Mouse (Mus musculus): ENCODE results near the gene Zfp597. TPM values are rescaled to one million over a fixed set of nuclear protein-coding genes. Genes with fewer than 3 reads are reported as not detected.
A peak's percentile ranks its signal among the peaks of the same experiment; 100 is the strongest.
"Not testable (repeated sequence)": the region's sequence is repeated elsewhere in the genome, so short reads cannot be mapped to it uniquely, and the experiment has no call there.

Gene Zfp597
- total and polyA plus RNA-seq, 3 experiments: 4.1 to 19.7 (median 11.7) TPM

- DNase-seq: no peak
Observed at GRCm38 (mm10) chr16:3855776-3856175, 28.6 kb downstream of the Zfp597 start.

- no peak for DNase-seq
Observed at GRCm38 (mm10) chr16:3854437-3855182, 29.8 kb downstream of the Zfp597 start.

- DNase-seq: no peak
Observed at GRCm38 (mm10) chr16:3852586-3852985, 31.8 kb downstream of the Zfp597 start.

GRCm38 (mm10) chr16:3851301-3851700, 33.1 kb downstream of the Zfp597 start:
- DNase-seq: peak; percentile 89

- no peak for DNase-seq
Observed at GRCm38 (mm10) chr16:3848416-3848815, 35.9 kb downstream of the Zfp597 start.

GRCm38 (mm10) chr16:3847871-3848270, 36.5 kb downstream of the Zfp597 start:
- no peak for DNase-seq

GRCm38 (mm10) chr16:3846711-3847518, 37.4 kb downstream of the Zfp597 start, which contains the start of gene Zfp174:
Gene Zfp174, plus strand, starts transcription at chr16:3847268.
- peak; percentile 97 for DNase-seq

GRCm38 (mm10) chr16:3843796-3844195, 40.6 kb downstream of the Zfp597 start:
- no peak for DNase-seq

- DNase-seq: no peak
Observed at GRCm38 (mm10) chr16:3842989-3843388, 41.4 kb downstream of the Zfp597 start.

- DNase-seq: peak; percentile 51
Observed at GRCm38 (mm10) chr16:3839157-3839885, 45.0 kb downstream of the Zfp597 start.

- DNase-seq: no peak
Observed at GRCm38 (mm10) chr16:3835461-3835860, 48.9 kb downstream of the Zfp597 start.

GRCm38 (mm10) chr16:3830588-3831109, 53.7 kb downstream of the Zfp597 start, which contains the start of gene Olfr15:
Gene Olfr15, plus strand, starts transcription at chr16:3830878.
- no peak for DNase-seq

GRCm38 (mm10) chr16:3829727-3830126, 54.6 kb downstream of the Zfp597 start:
- DNase-seq: no peak

GRCm38 (mm10) chr16:3828021-3828420, 56.3 kb downstream of the Zfp597 start:
- no peak for DNase-seq

- no peak for DNase-seq
Observed at GRCm38 (mm10) chr16:3820202-3820601, 64.2 kb downstream of the Zfp597 start.

- DNase-seq: not testable (repeated sequence)
Observed at GRCm38 (mm10) chr16:3814667-3815066, 69.7 kb downstream of the Zfp597 start.

Small RNA genes within 50 kb of the gene (microRNA-seq; reads per million reads assigned to microRNA genes)
- 0 reads per million in 2 experiments for gene Gm23493

Other genes with a start within 250 kb of the Zfp597 start
- not detected for gene Mefv, start 166.5 kb downstream of the Zfp597 start, total RNA-seq (2021)
- not detected in 2 replicates for gene Mefv, start 166.5 kb downstream of the Zfp597 start, polyA plus RNA-seq (2012; rRNA removed)
- 10 to 100 TPM; 18.3 to 20.4 TPM for gene Zfp263, start 140.5 kb downstream of the Zfp597 start, total RNA-seq (2021)
- gene Zfp263, start 140.5 kb downstream of the Zfp597 start, polyA plus RNA-seq (2012; rRNA removed): 7.5 and 10.3 TPM in 2 replicates
- gene Olfr15, start 53.7 kb downstream of the Zfp597 start, total RNA-seq (2021): not detected
- not detected in 2 replicates for gene Olfr15, start 53.7 kb downstream of the Zfp597 start, polyA plus RNA-seq (2012; rRNA removed)
- gene Zfp174, start 37.3 kb downstream of the Zfp597 start, total RNA-seq (2021): 10 to 100 TPM in 1 of 2 experiments, 1 to 10 TPM in 1; 4.7 to 15.2 TPM
- gene Zfp174, start 37.3 kb downstream of the Zfp597 start, polyA plus RNA-seq (2012; rRNA removed): 2.7 and 5.0 TPM in 2 replicates
- gene Naa60, start 12.2 kb downstream of the Zfp597 start, total RNA-seq (2021): 100 to 1,000 TPM in 1 of 2 experiments, 10 to 100 TPM in 1; 75.7 to 106 TPM
- gene Naa60, start 12.2 kb downstream of the Zfp597 start, polyA plus RNA-seq (2012; rRNA removed): 91.3 and 122 TPM in 2 replicates
- under 1 TPM in 1 of 2 experiments, not detected in 1; 0.52 TPM for gene Gm20695, start 87 bp upstream of the Zfp597 start, total RNA-seq (2021)
- not detected in 2 replicates for gene Gm20695, start 87 bp upstream of the Zfp597 start, polyA plus RNA-seq (2012; rRNA removed)
- gene 1700037C18Rik, start 24.1 kb upstream of the Zfp597 start, total RNA-seq (2021): 1 to 10 TPM; 4.0 to 6.3 TPM
- gene 1700037C18Rik, start 24.1 kb upstream of the Zfp597 start, polyA plus RNA-seq (2012; rRNA removed): 11.4 and 11.9 TPM in 2 replicates
- 10 to 100 TPM; 14.4 to 18.2 TPM for gene Cluap1, start 24.2 kb upstream of the Zfp597 start, total RNA-seq (2021)
- gene Cluap1, start 24.2 kb upstream of the Zfp597 start, polyA plus RNA-seq (2012; rRNA removed): 10.3 and 15.2 TPM in 2 replicates
- 1 to 10 TPM; 2.4 to 3.5 TPM for gene Nlrc3, start 92.1 kb upstream of the Zfp597 start, total RNA-seq (2021)
- 8.2 and 8.3 TPM in 2 replicates for gene Nlrc3, start 92.1 kb upstream of the Zfp597 start, polyA plus RNA-seq (2012; rRNA removed)
- gene Slx4, start 119.2 kb upstream of the Zfp597 start, total RNA-seq (2021): 10 to 100 TPM; 20.1 to 26.5 TPM
- 13.0 and 15.6 TPM in 2 replicates for gene Slx4, start 119.2 kb upstream of the Zfp597 start, polyA plus RNA-seq (2012; rRNA removed)
- gene Dnase1, start 152.4 kb upstream of the Zfp597 start, total RNA-seq (2021): not detected
- not detected in 2 replicates for gene Dnase1, start 152.4 kb upstream of the Zfp597 start, polyA plus RNA-seq (2012; rRNA removed)
- 100 to 1,000 TPM; 208 to 249 TPM for gene Trap1, start 193.3 kb upstream of the Zfp597 start, total RNA-seq (2021)
- gene Trap1, start 193.3 kb upstream of the Zfp597 start, polyA plus RNA-seq (2012; rRNA removed): 158 and 206 TPM in 2 replicates

Data from adrenal gland, adult 2 months (tissue).